Mouse (Mus musculus) intestine, postnatal 0 days (tissue): ENCODE measurements around the gene Akt1s1. TPM values are rescaled to one million over a fixed set of nuclear protein-coding genes. Genes with fewer than 3 reads are reported as not detected.
A peak's percentile ranks its signal among the peaks of the same experiment; 100 is the strongest.

Experiments
- ATAC-seq: fragments of 200-750 bp; cut with Nextera tagmentation; 2 replicates; pipeline ENCODE4 v1.8.0; 2017; ENCODE audit warnings: mild to moderate bottlenecking, moderate TSS enrichment, moderate library complexity
- H3K27ac ChIP-seq: fragments of 300-500 bp; sonication (generic); 2 replicates; pipeline ENCODE4 v1.5.1; 2014; ENCODE audit warnings: mild to moderate bottlenecking, low read depth, low read length, moderate library complexity
- H3K27me3 ChIP-seq: fragments of 300-500 bp; sonication (generic); replicated peaks from 2 replicates; pipeline ENCODE4 v1.6.1; 2014; ENCODE audit warnings: low read length, mixed read lengths; ENCODE audit not compliant: control insufficient read depth, insufficient read depth
- H3K36me3 ChIP-seq: fragments of 300-500 bp; sonication (generic); 2 replicates; pipeline ENCODE4 v1.6.1; 2014; ENCODE audit warnings: mild to moderate bottlenecking, moderate library complexity; ENCODE audit not compliant: control insufficient read depth, insufficient read depth
- H3K4me1 ChIP-seq: fragments of 300-500 bp; sonication (generic); replicated peaks from 2 replicates; pipeline ENCODE4 v1.6.1; 2014; ENCODE audit warnings: antibody characterized with exemption, low read length, mixed read lengths; ENCODE audit not compliant: control insufficient read depth, insufficient read depth
- H3K4me2 ChIP-seq: fragments of 300-500 bp; sonication (generic); replicated peaks from 2 replicates; pipeline ENCODE4 v1.6.1; 2014; ENCODE audit warnings: low read depth, mild to moderate bottlenecking, moderate library complexity
- H3K4me3 ChIP-seq: fragments of 300-500 bp; sonication (generic); 2 replicates; pipeline ENCODE4 v1.5.1; 2014; ENCODE audit warnings: low read depth, low read length
- H3K9ac ChIP-seq: fragments of 300-500 bp; sonication (generic); 2 replicates; pipeline ENCODE4 v1.6.1; 2014; ENCODE audit warnings: mild to moderate bottlenecking, low read depth, low read length
- H3K9me3 ChIP-seq: fragments of 300-500 bp; sonication (generic); 2 replicates; pipeline ENCODE4 v1.6.1; 2016; ENCODE audit warnings: mixed run types; ENCODE audit not compliant: control insufficient read depth
- CTCF ChIP-seq: sonication (generic); IDR thresholded peaks from 2 replicates; pipeline ENCODE4 v1.5.1; 2016; ENCODE audit warnings: low read depth, mild to moderate bottlenecking, control low read depth, antibody characterized with exemption, moderate library complexity
- WGBS: fragments of 180-500 bp; shearing (Covaris S2); extraction: QIAGEN DNeasy Blood & Tissue Kit; methylation state at CpG from one replicate; pipeline ENCODE4 v1.1.7; 2014; 5-methylcytosine and 5-hydroxymethylcytosine counted together
- polyA plus RNA-seq: library from polyadenylated mRNA; unstranded; fragments of >200 nt; fragmentation: Nextera tagmentation; extraction: Ambion mirVana; gene quantifications from 2 replicates; pipeline ENCODE4 v1.2.1, GENCODE M21; 2015

Gene Akt1s1
- polyA plus RNA-seq, 1 experiment from 2014 or later = 76.5 TPM

DNA sequence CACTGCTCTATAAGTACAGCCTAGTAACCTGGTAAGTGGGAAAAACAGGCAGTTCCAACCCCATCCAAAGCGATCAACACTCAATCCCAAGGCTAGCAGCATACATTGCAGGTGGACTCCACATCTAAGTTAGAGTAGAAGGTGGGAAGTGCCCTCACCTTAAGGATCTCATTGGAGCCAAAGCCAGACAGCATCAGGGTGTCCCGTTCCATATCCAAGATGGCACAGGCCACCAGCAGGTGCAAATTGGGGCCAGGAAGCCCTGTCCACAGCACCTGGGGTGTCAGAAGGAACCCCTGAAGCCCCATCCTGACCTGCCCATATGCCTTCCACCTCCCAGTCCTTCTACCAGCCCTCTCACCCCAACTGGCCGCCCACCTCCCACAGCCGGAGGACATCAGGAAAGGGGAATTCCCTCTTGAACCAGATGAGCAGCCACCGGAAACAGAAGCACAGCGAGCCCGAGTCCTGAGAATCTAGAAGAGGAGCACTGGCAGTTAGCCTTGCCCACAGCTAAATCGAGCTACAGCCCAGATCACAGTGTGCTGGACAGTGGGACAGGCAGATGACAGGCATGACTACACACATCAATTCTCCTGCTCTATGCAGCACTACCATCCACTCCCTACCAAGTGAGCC, 6.8 kb upstream of the Akt1s1 start:
- H3K36me3 ChIP-seq = peaks cover 70% of the 10 kb centered on the region
- WGBS = 90% methylated on average over 8 of the region's 8 CpGs
- H3K4me2 ChIP-seq = no peak overlapping the region
- H3K4me1 ChIP-seq = 0 out of 2 replicates have a peak, but pooled peaks cover 5% of the 10 kb centered on the region
- ATAC-seq = no peak
- no peaks in the 10 kb centered on the region for H3K9me3 ChIP-seq
- no peak overlapping the region for H3K27ac ChIP-seq
- H3K9ac ChIP-seq = no peak overlapping the region
- no peak overlapping the region for H3K4me3 ChIP-seq
- TF ChIP-seq CTCF = no peak
- no peaks in the 10 kb centered on the region for H3K27me3 ChIP-seq

- no peak for ATAC-seq
- Histone ChIP-seq H3K27me3 (no peaks in the 10 kb centered on the region), H3K36me3 (peaks cover 70% of the 10 kb centered on the region), H3K9ac (no peak overlapping the region), H3K4me2 (no peak overlapping the region), H3K4me1 (no peaks in the 10 kb centered on the region), H3K9me3 (no peaks in the 10 kb centered on the region), H3K4me3 (no peak overlapping the region), H3K27ac (no peak overlapping the region)
- 95% methylated on average over 10 of the region's 10 CpGs for WGBS
- TF ChIP-seq CTCF = no peak
Measured at GRCm38 (mm10) chr7:44845006-44845405, 3.8 kb upstream of the Akt1s1 start.

GRCm38 (mm10) chr7:44846804-44847203, 2.0 kb upstream of the Akt1s1 start:
- Histone ChIP-seq H3K4me2 (no peak overlapping the region), H3K9ac (no peak overlapping the region), H3K9me3 (no peaks in the 10 kb centered on the region), H3K4me1 (0 out of 2 replicates have a peak, but pooled peaks cover 3% of the 10 kb centered on the region), H3K36me3 (peaks cover 52% of the 10 kb centered on the region), H3K27ac (no peak overlapping the region), H3K4me3 (no peak overlapping the region), H3K27me3 (no peaks in the 10 kb centered on the region)
- WGBS = 88% methylated on average over 7 of the region's 7 CpGs
- TF ChIP-seq CTCF = no peak
- ATAC-seq = no peak

- H3K27me3 ChIP-seq = no peaks in the 10 kb centered on the region
- WGBS = 56% methylated on average over 5 of the region's 5 CpGs
- peak overlapping the region; percentile 63 for H3K4me3 ChIP-seq
- H3K4me1 ChIP-seq = 0 out of 2 replicates have a peak, but pooled peaks cover 3% of the 10 kb centered on the region
- ATAC-seq = no peak
- TF ChIP-seq CTCF = no peak
- H3K4me2 ChIP-seq = peak overlapping the region; percentile 67
- H3K27ac ChIP-seq = no peak overlapping the region
- H3K36me3 ChIP-seq = peaks cover 47% of the 10 kb centered on the region
- 0 out of 2 replicates have a peak overlapping the region, but pooled peaks have one; percentile 43 for H3K9ac ChIP-seq
- no peaks in the 10 kb centered on the region for H3K9me3 ChIP-seq
Measured at GRCm38 (mm10) chr7:44847772-44848171, 1.0 kb upstream of the Akt1s1 start.

GRCm38 (mm10) chr7:44849416-44850111, 773 bp downstream of the Akt1s1 start:
- Histone ChIP-seq H3K4me3 (peak overlapping the region; percentile 63), H3K27ac (peak overlapping the region; percentile 88), H3K27me3 (no peaks in the 10 kb centered on the region), H3K9ac (peak overlapping the region; percentile 53), H3K4me2 (peak overlapping the region; percentile 67), H3K4me1 (peaks cover 3% of the 10 kb centered on the region; the same call in 1 of the 2 replicates), H3K9me3 (no peaks in the 10 kb centered on the region), H3K36me3 (peaks cover 31% of the 10 kb centered on the region)
- peak; percentile 55 for ATAC-seq
- no peak for TF ChIP-seq CTCF
- under 1% methylated on average over 41 of the region's 41 CpGs for WGBS

DNA sequence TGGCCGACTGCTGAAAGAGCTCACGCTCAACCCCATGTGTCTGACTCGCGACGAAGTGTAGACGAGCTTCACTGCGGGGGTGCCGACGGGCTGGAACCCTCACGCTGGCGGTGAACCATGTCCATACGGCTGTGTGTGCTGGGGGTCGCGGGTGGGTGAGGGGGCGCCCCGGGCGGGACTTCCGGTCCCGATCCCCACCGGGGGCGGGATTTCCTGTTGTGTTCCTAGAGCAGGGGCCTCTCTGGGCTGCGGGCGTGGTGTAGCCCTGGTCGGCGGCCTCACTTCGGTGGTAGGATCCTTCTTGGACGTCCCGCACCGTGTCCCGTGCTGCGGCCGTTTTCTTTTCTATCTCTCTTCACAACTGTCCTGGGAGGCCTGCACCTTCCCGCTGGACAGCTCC, 1.4 kb downstream of the Akt1s1 start:
- Histone ChIP-seq H3K4me1 (peaks cover 6% of the 10 kb centered on the region), H3K4me3 (peak overlapping the region; percentile 63), H3K27ac (peak overlapping the region; percentile 88), H3K9ac (peak overlapping the region; percentile 53), H3K9me3 (no peaks in the 10 kb centered on the region), H3K4me2 (peak overlapping the region; percentile 67), H3K36me3 (peaks cover 25% of the 10 kb centered on the region), H3K27me3 (no peaks in the 10 kb centered on the region)
- no peak for TF ChIP-seq CTCF
- peak; percentile 20 for ATAC-seq
- WGBS = under 1% methylated on average over 32 of the region's 33 CpGs
